Mouse (Mus musculus): ENCODE measurements around the gene Polg. TPM values are rescaled to one million over a fixed set of nuclear protein-coding genes. Genes with fewer than 3 reads are reported as not detected.

Gene Polg
- 10 to 100 TPM; 75.8 to 80.6 TPM for total RNA-seq (2021)

DNA sequence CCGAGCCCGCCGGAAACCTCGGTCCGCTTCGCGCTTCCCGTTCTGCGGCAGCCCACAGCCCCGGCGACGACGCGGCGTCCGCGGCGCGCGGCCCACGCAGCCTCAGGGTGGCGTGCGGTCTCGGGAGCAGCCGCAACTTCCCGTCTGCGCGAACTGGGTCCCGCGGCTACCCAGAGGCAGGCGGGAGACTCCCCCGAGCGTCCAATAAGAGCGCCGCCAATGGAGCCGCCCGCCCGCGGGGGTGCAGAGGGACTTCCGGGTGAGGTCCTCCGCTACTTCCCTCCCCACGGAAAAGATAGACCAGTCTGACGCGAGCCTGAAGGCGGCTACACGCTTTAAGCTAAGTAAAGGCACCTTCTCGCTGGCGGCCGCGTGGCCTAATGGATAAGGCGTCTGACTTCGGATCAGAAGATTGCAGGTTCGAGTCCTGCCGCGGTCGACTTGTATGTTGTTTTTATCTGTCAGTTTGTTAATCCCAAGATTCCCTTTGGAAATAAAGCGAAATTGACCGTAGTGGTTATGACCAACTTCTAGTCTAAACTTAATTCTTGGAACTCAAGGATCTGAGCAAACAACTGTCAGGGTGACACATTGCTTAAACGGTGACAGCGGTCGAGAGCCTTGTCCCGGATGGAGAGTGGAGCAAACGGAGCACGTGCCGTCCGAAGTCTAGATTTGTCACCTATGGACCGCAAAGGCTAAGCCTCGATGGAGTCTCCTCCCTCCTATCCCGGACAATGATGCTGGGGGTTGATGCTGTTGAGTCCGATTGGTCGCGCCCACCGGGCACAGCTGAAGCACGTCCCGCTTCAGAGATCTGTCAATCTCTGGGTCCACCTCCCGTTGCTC lies at the start of gene Polg:
Polg (minus strand) TSS at position 310 of the 849 bp plus-strand sequence.
- DNase-seq = peak; percentile 98
- intact Hi-C loops (cut with DNase I) = no loop called here

DNA sequence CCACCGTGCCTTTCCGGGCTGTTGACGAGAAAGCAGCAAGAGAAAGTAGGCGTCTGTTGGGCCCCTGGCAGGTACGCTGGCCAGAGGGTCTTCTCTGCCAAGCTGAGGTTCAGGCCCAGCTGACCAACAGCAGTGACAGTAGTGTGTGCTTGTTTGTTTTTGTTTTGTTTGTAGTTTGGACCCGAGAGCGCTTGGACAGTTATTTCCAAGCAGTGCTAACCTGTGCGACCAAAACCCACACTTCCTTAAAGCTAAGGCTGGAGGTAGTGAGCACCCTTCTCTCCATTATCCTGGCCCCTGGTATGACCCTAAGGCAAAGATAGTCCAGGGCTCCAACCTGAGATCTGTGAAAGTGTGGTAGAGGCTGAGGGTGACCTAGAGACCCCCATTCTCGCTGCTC lies 49.7 kb upstream of the Polg start:
- intact Hi-C loops (cut with DNase I) = no loop called here
- DNase-seq = no peak

DNA sequence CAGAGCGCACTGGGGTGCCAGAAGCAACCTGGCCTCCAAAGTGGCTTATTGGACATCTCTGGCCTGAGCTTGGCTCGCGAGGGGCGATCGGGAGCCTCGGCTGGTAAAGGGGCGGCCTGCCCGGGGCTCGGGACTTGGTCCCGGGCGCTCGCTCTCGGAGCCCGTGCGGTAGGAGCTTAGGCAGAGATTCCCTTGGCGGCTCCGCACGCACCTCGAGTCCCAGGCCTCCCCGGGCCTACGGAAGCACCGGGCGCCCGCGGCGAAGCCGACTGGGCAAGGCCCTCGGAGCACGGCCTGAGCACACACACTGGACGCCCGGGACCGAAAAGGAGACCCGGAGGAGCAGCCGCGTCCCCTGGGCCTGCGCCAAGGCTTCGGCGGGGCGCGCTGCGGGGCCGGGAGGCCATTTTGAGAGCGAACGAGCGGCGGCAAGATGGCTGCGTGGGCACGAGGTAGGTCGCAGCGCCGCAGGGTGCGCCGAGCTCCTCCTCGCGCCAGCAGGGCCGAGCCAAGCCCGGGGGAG lies 49.1 kb upstream of the Polg start:
- DNase-seq = peak; percentile 71
- intact Hi-C loops (cut with DNase I) = no loop called here

DNA sequence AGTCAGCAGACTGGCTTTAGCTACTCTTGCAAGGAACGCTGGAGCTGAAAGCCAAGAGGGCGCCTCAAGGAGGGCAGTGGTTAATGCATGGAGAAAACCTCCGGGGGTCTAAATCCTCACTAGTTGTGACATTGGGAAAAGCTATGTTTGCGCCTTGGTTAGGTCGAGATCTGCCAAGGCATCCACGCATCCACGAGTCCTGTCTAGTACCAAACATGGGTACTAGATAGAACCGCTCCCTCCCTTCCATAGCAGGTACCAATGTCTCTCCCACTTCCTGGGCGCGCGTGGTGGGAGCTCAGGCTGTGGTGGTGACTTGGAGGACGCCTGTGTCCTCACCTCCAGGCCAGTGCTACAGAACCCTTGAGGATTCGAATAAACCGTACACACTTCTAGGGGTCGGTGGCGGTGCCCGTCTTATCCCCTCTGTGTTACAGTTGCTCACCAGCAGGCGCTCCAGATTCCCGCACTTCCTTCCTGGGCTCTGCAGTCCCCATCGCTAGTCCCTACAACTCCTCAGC lies 48.3 kb upstream of the Polg start:
- intact Hi-C loops (cut with DNase I) = no loop called here
- no peak for DNase-seq

DNA sequence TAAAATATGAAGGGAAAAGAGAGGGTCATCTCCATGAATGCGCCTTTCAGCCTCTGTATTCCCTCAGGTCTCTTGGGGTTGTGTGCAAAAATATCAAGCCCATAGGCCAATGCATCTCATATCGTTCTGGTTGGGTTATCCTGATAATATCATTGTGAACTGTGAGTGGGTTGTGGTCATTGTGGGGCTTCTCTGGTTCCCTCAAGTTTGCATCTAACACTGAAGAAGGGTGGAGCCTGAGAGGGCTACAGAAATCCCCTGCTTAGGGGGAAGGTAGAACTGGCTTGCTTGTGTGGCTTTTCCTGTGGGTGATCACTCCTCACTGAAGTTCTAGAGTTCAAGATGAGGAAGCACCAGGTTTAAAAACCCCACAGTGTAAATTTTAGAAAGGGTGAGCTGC lies 47.3 kb upstream of the Polg start:
- DNase-seq = no peak

DNA sequence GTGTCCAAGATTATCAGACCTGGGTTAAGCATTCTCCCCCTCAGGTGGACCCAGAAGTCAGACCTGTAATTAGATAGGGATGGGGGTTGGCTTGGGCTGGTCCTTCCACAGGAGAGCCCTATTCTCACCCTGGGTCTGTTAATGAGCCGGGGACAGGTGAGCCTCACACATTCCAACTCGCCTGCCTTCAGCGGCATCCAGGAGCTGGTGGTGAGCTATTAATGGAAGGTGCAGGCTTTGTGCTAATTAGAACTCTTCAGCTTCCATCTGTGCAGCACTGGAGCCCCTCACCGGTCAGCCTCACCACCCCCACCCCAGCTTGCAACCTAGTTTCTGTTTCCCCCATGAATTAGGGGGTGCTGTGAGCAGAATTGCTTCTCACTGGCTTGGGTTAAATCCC lies 46.3 kb upstream of the Polg start:
- no peak for DNase-seq
- intact Hi-C loops (cut with DNase I) = no loop called here

More for the DNA sequence above, 47.3 kb upstream of the Polg start:
- intact Hi-C loops (cut with DNase I) = no loop called here

DNA sequence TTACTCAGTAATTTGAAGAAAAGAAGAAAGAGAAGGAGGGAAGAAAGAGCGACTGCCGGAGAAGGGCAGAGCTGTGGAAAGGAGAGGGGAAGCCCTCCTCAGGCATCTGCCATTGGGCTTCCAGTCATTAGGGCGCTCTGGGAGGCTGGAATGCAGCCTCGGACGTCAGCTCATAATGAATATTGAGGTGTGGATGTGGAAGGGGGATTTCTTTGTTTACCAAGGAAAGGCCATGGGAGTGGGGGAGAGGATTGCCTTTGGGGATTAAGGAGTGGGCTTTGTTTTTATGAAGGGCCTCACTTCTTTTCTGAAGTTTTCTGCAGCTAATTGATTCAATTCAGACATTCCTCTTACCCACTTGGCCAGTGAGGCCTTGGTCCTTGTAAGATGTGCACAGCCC lies 45.5 kb upstream of the Polg start:
- intact Hi-C loops (cut with DNase I) = no loop called here
- DNase-seq = no peak

DNA sequence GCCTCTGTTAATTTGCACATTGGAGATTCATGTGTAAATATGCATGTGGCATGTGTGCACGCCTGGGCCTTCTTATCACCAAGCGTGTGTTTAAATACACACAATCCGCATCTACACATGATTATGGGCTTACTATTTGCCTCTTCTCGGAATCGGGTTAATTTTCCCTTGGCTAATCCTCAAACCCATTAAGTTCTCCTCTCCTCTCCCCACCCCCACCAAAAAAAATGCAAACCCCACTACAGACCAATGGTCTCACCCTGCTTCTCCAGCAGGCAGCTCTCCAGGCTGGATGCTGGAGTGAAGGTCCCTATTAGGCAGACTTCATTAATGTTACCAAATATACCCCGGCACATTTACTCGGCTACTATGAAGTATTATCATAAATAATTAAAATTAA lies 45.0 kb upstream of the Polg start:
- no peak for DNase-seq

DNA sequence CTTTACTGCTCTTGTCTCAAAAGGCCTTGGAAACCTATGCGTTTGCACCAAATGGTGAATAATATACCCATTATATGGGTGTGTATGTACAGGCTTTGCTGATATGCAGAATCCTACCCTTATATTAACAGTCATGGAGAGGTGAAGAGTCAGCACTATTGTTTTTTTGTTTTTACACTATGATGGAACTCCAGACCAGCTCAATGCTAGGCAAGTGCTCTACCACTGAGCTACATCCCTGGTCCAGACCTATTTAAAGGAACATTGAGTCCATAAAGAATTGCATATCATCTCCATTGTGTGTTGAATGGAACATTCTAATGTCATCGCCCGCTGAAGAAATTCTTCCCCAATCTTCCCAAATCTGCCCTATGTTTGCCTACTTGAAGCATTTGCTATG lies 44.5 kb upstream of the Polg start:
- DNase-seq = no peak
- intact Hi-C loops (cut with DNase I) = no loop called here

More for the DNA sequence above, 45.0 kb upstream of the Polg start:
- intact Hi-C loops (cut with DNase I) = no loop called here

DNA sequence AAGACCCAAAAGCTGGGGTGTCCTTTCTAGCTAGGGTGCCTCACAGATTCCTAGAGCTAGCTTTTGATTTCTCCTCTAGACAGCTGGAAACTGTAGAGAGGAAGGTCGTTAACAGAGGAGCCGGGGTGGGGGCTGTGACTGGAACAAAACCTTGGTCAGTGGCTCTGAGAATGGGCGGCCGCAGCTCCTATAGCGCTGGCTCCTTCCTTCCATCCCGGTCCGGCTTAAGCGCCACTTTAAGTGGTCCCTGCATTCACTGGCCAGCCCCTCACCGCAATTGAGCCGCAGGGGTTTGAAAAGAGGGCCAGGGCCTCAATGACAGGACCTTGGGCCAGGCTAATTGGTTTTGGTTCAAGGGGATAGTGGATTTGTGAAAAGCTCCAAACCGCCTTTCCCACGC lies 43.5 kb upstream of the Polg start:
- no peak for DNase-seq
- intact Hi-C loops (cut with DNase I) = loop anchor here (5.0 kb wide), 1 partner anchor 33 kb away; no protein-coding TSS in a partner anchor

DNA sequence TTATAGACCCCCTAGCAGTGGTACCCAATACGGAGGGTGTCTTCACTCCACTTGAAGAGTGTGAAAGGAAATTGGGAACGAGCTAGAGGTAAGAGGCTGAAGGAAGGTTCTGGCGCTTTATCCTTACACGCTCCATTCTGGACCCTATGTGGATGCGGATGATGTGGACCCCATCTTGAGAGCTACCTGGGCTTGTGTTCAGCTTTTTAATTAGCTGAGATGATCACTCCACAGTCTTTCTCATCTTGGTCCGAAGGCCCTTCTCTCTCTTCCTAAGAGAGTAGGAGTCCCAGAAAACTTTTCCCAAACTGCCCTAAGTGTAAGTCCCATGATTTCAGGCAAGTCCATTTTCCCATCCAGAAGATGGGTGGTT lies 43.1 kb upstream of the Polg start:
- intact Hi-C loops (cut with DNase I) = loop anchor here (5.0 kb wide), 1 partner anchor 33 kb away; no protein-coding TSS in a partner anchor
- DNase-seq = no peak

DNA sequence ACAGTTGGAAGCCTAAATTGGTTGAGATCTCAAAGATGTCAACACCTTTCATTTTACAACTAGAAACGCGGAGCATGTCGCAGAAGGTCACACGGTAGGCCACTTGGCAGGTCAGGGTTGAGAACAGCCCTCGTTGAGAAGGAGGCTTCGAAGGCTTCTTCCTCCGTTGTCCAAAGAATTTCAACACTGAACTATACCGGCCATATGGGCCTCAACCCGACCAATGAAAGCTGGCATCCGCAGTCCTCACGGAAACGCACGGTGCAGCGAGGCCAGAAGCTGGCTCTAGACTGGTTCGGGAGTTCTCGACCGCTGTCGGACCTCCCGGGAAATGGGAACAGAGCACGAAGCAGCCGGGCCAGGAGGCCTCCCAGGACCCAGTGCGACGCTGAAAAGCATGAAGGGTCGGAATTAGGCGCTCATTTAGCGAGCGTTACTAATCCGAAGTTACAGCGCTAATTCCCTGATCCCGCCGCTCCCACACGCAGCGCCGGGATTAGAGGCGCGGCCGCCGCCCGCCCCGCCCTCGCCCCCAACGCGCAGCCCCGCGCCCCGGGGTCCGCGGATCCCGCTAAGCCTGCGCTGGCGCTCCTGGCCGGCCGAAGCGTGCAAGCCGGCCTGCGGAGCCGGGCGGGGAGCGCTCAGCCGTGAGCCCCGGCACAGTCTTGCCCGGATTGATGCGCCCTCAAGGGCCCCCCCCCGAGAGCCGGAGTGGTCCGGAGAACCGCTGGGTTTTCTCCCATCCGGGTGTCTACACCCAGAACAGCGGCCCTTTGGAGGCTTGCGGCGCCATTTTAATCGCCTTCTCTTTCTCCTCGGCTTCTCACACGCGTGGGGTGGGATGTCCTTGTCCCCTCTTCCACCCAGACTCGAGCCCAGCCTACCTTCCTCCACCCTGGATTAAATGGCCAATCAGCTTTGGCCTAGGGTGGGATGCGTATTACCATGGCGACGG lies 42.4 kb upstream of the Polg start:
- intact Hi-C loops (cut with DNase I) = loop anchor here (5.0 kb wide), 1 partner anchor 34 kb away; no protein-coding TSS in a partner anchor
- DNase-seq = no peak

DNA sequence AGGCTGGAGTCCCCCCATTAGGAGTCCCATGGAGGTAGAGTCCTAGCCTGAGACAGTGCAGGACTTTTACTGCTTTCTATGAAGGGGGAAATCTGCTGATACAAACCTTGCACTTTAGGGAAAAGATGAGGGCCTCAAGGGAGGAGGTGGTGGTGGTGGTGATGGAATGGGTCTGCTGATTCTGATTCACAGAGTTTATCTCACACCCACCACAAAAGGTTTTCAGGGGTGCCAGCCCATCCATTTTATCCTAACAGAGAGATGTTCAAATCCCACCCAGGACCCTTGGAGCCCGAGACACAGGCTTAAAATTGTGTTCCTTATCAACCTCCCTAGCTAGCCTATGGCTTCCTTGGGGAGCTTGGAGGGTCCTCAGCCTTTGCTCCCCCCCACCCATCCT lies 41.6 kb upstream of the Polg start:
- no peak for DNase-seq
- intact Hi-C loops (cut with DNase I) = loop anchor here (5.0 kb wide), 1 partner anchor 35 kb away; no protein-coding TSS in a partner anchor

DNA sequence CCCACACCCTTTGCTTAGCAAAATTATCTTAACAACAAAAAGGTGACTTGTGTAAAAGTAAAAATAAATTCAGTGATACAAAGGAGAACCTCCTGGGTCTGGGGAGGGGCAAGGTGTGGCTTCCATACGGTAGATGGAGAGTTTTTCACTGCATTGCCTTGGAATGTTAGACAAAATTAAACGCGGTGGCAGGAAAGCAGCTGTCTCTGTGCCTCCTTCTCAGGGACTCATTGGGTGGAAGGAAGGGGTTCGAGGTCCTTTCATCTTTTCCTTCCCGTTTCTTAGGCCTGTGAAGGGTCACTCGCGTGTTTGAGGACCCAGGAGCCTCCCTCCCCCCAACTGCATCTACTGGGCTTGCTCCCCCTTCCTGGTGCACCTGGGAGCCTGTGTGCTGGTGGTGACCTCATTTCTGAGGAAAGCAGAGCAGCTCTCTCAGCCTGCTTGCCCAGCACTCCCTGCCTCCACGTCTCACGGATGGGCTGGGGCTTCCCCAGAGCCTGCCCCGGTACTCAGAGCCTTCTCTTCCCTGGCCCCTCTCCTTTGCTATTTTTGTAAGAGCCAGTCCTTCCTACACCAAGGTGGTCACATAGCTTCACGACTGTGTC lies 41.0 kb upstream of the Polg start:
- no peak for DNase-seq

DNA sequence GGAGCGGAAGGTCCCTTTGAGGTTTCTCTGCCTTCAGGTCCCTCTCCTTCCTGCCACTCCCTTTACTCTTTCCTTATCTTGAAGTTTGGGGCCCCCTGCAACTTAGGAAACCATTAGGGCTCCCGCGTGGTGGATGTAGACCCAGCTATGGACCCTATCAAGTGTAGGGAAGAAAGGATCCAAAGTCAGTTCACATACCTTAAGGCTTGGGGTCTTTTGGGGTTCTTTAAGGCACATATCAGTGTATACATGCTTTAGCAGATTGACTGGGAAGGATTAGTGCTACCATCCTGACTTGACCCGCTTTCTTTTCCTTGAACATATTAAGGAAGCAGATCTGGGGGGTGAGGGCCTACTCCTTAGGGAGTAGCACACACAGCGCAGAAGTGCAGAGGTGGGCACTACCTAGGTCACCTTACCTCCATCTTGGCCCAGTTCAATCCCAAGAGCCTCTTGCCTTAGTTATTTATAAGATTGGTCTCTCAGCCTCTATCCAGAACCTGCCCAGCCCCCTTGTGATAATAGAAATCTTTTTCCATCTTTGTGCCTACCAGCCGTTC lies 40.4 kb upstream of the Polg start:
- intact Hi-C loops (cut with DNase I) = loop anchor here (5.0 kb wide), 1 partner anchor 36 kb away; no protein-coding TSS in a partner anchor
- DNase-seq = no peak

More for the DNA sequence above, 41.0 kb upstream of the Polg start:
- intact Hi-C loops (cut with DNase I) = loop anchor here (5.0 kb wide), 1 partner anchor 35 kb away; no protein-coding TSS in a partner anchor

DNA sequence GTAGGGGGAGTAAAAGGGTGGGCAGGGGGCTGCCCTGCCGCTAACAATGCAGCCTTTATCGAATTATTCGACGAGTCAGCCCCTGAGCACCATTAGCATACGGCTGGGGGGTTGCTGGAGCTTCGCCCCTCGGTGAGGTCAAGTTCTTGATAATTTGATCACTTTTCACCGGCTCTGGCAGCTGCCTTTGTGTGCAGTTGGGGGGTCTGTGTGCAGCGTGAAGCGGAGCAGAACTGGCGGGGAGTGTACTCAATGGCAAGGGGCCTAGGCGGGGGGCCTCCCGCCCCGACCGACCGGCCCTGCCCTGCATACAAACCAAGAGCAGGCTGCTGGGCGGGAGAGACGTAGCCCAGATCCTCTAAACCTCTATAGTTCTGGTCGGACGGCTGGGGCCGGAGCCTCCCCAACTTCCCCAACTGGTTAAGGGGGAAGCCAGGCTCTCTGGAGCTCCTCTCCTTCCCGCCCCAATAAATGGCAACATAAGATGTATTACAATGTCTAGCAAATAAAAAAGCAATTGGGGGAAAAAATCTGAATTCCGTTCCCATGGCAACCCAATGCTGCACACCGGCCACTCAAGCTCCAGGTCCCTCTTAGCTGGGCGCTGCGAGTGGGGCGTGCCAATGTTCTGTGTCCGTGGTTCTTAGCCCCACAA lies 39.8 kb upstream of the Polg start:
- DNase-seq = peak; percentile 64
- intact Hi-C loops (cut with DNase I) = loop anchor here (5.0 kb wide), 1 partner anchor 36 kb away; no protein-coding TSS in a partner anchor

DNA sequence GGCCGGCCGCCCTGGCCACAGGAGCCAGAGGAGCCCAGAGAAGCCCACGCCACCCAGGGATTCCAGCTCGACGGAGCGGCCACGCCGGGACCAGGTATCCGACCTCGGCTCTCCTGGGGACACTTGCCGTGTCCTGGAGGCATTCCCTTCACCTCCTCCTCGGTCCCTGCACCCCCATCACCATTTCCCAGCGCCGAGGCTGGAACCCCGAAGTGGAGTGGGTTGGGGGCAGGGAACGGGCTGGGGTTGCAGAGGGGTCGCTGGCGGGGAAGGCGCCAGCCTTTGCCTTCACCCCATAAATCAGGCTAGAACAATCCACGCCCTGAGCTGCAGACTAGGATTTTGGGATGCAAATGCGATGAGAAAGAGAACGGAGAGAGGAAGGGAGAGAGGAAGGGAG lies 39.2 kb upstream of the Polg start:
- DNase-seq = no peak
- intact Hi-C loops (cut with DNase I) = loop anchor here (5.0 kb wide), 1 partner anchor 37 kb away; no protein-coding TSS in a partner anchor

DNA sequence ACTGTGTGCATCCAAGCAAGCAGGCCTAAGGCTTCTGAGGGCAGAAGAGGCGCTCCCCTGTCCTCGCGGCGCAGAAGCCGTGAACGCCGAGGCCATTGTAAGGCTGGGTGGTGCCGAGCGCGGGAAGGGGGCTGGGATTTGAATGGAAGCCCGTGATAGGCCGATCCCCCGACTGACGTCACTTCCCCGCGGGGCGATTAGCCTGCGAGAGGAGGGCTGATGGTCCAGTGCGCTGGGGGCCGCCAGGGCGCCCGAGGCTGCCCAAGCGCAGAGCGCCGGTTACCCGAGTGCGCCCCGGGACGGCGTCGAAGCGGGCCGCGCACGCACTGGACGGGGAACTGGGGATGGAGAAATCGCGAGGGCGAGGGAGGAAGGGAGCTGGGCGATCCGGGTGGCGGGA lies 38.6 kb upstream of the Polg start:
- intact Hi-C loops (cut with DNase I) = loop anchor here (5.0 kb wide), 1 partner anchor 38 kb away; no protein-coding TSS in a partner anchor
- DNase-seq = peak; percentile 98

DNA sequence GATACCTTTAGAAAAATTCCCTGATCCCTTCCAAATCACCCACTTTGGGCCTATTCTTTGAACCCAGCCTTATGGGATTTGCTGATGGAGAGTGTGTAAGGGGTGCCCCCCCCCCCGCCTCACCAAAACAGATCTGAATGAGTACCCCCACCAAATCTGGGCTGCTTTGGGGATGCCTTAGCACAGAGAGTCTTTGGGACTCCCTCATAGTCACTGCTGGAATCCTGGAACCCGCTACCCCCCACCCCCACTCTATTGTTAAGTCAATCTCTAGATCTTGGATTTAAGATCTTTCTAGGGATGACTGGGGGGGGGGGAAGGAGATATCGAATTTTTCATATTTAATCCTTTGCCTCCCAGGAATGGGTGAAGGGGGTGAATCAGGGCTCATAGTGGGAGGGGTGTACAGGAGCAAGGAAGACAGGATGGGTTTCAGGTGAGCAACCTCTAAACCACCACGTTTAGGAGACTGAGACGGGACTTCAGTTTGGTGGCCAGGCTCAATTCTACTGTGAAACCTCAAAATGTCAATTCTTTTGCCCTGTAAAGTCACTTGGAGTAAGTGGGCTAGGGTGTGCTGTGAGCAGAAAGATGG lies 37.6 kb upstream of the Polg start:
- DNase-seq = no peak
- intact Hi-C loops (cut with DNase I) = no loop called here
